Mouse (Mus musculus): ENCODE results near the gene Chil6. TPM values are rescaled to one million over a fixed set of nuclear protein-coding genes. Genes with fewer than 3 reads are reported as not detected.
A peak's percentile ranks its signal among the peaks of the same experiment; 100 is the strongest.

Gene Chil6
- polyA plus RNA-seq (2021): not detected

DNA sequence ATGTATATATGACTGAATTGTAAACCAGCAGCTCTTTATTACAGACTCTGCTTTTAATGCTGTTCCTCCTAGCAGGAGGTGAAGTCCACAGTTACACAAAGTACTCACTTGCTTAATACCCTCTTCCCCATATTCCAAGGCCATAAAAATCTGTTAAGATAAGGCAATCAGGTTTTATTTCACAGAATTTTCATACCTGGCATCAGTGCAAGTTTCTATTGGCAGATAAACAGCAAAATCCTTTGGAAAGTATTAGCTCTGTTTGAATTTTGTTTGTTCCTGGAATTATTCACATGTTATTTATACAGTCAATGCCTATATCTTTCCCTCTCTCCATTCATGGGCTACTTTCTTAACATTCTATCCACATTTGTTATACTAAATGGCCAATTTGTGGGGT lies at the start of gene Chil6:
Gene Chil6 (minus strand): TSS at position 101 of the 400 bp plus-strand sequence.
- POLR2A ChIA-PET: no interaction called here
- DNase-seq (ENCODE audit: low read depth, low spot score) (no peak), ATAC-seq (no peak)
- no peak for TF ChIP-seq CTCF (IDR thresholded peaks at IDR 0.05)
- in situ Hi-C loops (cut with MboI; ENCODE audit: low pct_unique_long_range_greater_than_20kb): no loop called here
- H3K27me3 ChIP-seq: no peaks in the 10 kb centered on the region
- CTCF ChIA-PET: no interaction called here

DNA sequence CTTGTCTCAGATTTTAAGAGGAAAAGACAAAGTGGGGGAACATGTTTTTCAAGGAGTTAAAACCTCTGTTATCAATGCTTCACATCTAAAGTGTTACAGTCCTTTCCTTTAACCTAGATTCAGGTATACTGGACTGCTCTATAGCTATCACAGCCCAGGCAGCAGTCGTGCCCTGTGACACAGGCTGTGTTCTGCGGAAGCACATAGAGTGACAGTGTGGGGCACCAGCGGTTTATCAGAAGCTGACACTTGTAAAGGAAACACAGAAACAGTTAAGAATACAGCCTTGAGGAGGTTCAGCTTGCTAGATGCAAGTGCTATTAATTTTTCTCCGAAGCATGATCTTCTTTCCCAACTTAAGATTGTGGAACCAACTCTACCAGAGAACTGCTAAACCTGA lies 46.6 kb upstream of the Chil6 start:
- H3K27me3 ChIP-seq: peaks cover 12% of the 10 kb centered on the region
- ChIA-PET POLR2A (interaction anchor here (0.7 kb wide), 1 partner anchor 723 kb away, joined by 4 read pairs; no protein-coding TSS in a partner anchor), CTCF (interaction anchor here (1.4 to 1.6 kb wide), 2 partner anchors 44 to 461 kb away, joined by 3 read pairs; no protein-coding TSS in a partner anchor)
- in situ Hi-C loops (cut with MboI; ENCODE audit: low pct_unique_long_range_greater_than_20kb): no loop called here
- ATAC-seq (no peak), DNase-seq (ENCODE audit: low read depth, low spot score) (no peak)
- no peak for TF ChIP-seq CTCF (IDR thresholded peaks at IDR 0.05)

DNA sequence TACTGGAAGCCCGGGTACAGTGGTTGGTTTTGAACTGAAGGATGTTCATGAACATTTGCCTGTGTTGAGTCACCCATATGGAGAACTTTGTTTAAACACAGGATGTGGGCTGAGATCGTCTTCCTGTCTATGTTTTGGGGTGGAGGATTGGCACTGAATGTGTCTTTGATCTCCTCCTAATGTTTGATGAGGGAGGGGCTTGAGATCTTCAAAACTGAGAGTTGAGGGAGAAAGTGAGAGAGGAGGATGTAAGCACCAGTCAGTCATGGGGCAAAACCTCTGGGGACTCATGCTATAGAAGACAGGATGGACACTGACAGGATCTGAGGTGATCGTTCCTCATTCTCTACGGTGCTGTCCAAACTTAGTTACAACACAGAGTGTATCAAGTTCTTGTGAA lies 43.6 kb upstream of the Chil6 start:
- in situ Hi-C loops (cut with MboI; ENCODE audit: low pct_unique_long_range_greater_than_20kb): loop anchor here (5.0 kb wide), 2 partner anchors 457 to 767 kb away; no protein-coding TSS in a partner anchor
- POLR2A ChIA-PET: no interaction called here
- no peak for TF ChIP-seq CTCF (IDR thresholded peaks at IDR 0.05)
- peaks cover 5% of the 10 kb centered on the region for H3K27me3 ChIP-seq
- ATAC-seq: no peak
- CTCF ChIA-PET: no interaction called here
- no peak for DNase-seq (ENCODE audit: low read depth, low spot score)

DNA sequence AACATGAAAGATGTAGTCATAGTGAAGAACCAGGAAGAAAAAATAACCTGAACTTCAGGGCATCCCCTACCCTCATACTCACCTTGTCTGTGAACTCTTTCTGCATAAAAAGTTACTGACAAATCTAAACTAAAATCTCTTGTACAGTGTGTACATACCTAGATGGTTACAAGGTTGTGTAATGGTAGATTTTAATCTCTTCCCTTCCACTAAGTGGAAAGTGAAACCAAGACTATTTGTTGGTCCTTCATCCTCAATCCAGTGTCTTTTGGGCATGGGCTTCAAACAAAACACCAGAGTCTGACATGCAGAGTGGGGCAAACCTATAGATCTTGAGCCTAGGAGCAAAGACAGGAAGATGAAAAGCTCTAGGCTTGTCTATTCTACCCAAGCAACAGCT lies 43.0 kb upstream of the Chil6 start:
- POLR2A ChIA-PET: no interaction called here
- TF ChIP-seq CTCF (IDR thresholded peaks at IDR 0.05): no peak
- CTCF ChIA-PET: no interaction called here
- in situ Hi-C loops (cut with MboI; ENCODE audit: low pct_unique_long_range_greater_than_20kb): loop anchor here (5.0 kb wide), 2 partner anchors 457 to 767 kb away; no protein-coding TSS in a partner anchor
- peaks cover under 1% of the 10 kb centered on the region for H3K27me3 ChIP-seq
- DNase-seq (ENCODE audit: low read depth, low spot score) (no peak), ATAC-seq (no peak)

GRCm38 (mm10) chr3:106448571-106448970 lies 42.6 kb upstream of the Chil6 start:
- peak; percentile 10 for DNase-seq (ENCODE audit: low read depth, low spot score)
- H3K27me3 ChIP-seq: no peaks in the 10 kb centered on the region
- in situ Hi-C loops (cut with MboI; ENCODE audit: low pct_unique_long_range_greater_than_20kb): loop anchor here (5.0 kb wide), 2 partner anchors 456 to 766 kb away; no protein-coding TSS in a partner anchor
- peak; percentile 85 for ATAC-seq
- POLR2A ChIA-PET: no interaction called here
- peak; percentile 79 for TF ChIP-seq CTCF (IDR thresholded peaks at IDR 0.05)
- CTCF ChIA-PET: no interaction called here

Other genes starting within 250 kb of the Chil6 start
- not detected for gene Chil3, start 238.6 kb downstream of the Chil6 start, polyA plus RNA-seq (2021)
- not detected for gene Chil4, start 186.7 kb downstream of the Chil6 start, polyA plus RNA-seq (2021)
- 0.56 TPM for gene Dennd2d, start 76.2 kb upstream of the Chil6 start, polyA plus RNA-seq (2021)
- 128 TPM for gene Dram2, start 141.6 kb upstream of the Chil6 start, polyA plus RNA-seq (2021)
- 59.0 TPM for gene Cept1, start 141.6 kb upstream of the Chil6 start, polyA plus RNA-seq (2021)

Data from Patski (cell line).